Mouse (Mus musculus) stomach, postnatal 0 days (tissue): ENCODE measurements around the gene Orai1. TPM values are rescaled to one million over a fixed set of nuclear protein-coding genes. Genes with fewer than 3 reads are reported as not detected.

Experiments used
- ATAC-seq: fragments of 200-750 bp; cut with Nextera tagmentation; 2 replicates; pipeline ENCODE4 v1.8.0; 2017; ENCODE audit not compliant: low FRiP score, low TSS enrichment
- DNase-seq: peaks from one replicate; pipeline ENCODE4 v3.0.0-alpha.2; 2016; ENCODE audit warnings: low spot score
- H3K27ac ChIP-seq: fragments of 300-500 bp; sonication (generic); replicated peaks from 2 replicates; pipeline ENCODE4 v1.5.1; 2014; ENCODE audit warnings: mild to moderate bottlenecking, control low read depth
- H3K27me3 ChIP-seq: fragments of 300-500 bp; sonication (generic); 2 replicates; pipeline ENCODE4 v1.6.1; 2014; ENCODE audit warnings: low read length; ENCODE audit not compliant: control insufficient read depth, insufficient read depth
- H3K36me3 ChIP-seq: fragments of 300-500 bp; sonication (generic); 2 replicates; pipeline ENCODE4 v1.6.1; 2014; ENCODE audit warnings: low read length, mixed read lengths; ENCODE audit not compliant: control insufficient read depth, insufficient read depth
- H3K4me1 ChIP-seq: fragments of 300-500 bp; sonication (generic); replicated peaks from 2 replicates; pipeline ENCODE4 v1.6.1; 2014; ENCODE audit warnings: antibody characterized with exemption; ENCODE audit not compliant: control insufficient read depth, insufficient read depth
- H3K4me2 ChIP-seq: fragments of 300-500 bp; sonication (generic); replicated peaks from 2 replicates; pipeline ENCODE4 v1.6.1; 2014; ENCODE audit warnings: low read depth, mild to moderate bottlenecking, control low read depth, moderate library complexity
- H3K4me3 ChIP-seq: fragments of 300-500 bp; sonication (generic); 2 replicates; pipeline ENCODE4 v1.5.1; 2014; ENCODE audit warnings: low read depth, low read length, control low read depth
- H3K9ac ChIP-seq: fragments of 300-500 bp; sonication (generic); 2 replicates; pipeline ENCODE4 v1.6.1; 2014; ENCODE audit warnings: mild to moderate bottlenecking, low read length, control low read depth, mixed read lengths
- H3K9me3 ChIP-seq: fragments of 300-500 bp; sonication (generic); 2 replicates; pipeline ENCODE4 v1.6.1; 2016; ENCODE audit warnings: low read length; ENCODE audit not compliant: control insufficient read depth
- CTCF ChIP-seq: IDR thresholded peaks from 2 replicates; pipeline ENCODE4 v1.5.1; 2016; ENCODE audit warnings: antibody characterized with exemption, low read depth, mild to moderate bottlenecking, moderate library complexity
- EP300 ChIP-seq: optimal IDR thresholded peaks from 2 replicates; pipeline ENCODE3; 2016; ENCODE audit warnings: antibody characterized with exemption
- WGBS: fragments of 180-500 bp; shearing (Covaris S2); extraction: QIAGEN DNeasy Blood & Tissue Kit; methylation state at CpG from one replicate; pipeline ENCODE4 v1.1.7; 2014; 5-methylcytosine and 5-hydroxymethylcytosine counted together
- polyA plus RNA-seq: library from polyadenylated mRNA; unstranded; fragments of >200 nt; fragmentation: Nextera tagmentation; extraction: Ambion mirVana; gene quantifications from 2 replicates; pipeline ENCODE4 v1.2.1, GENCODE M21; 2015

Orai1 gene
- polyA plus RNA-seq, 1 experiment from 2014 or later: 29.6 TPM

DNA sequence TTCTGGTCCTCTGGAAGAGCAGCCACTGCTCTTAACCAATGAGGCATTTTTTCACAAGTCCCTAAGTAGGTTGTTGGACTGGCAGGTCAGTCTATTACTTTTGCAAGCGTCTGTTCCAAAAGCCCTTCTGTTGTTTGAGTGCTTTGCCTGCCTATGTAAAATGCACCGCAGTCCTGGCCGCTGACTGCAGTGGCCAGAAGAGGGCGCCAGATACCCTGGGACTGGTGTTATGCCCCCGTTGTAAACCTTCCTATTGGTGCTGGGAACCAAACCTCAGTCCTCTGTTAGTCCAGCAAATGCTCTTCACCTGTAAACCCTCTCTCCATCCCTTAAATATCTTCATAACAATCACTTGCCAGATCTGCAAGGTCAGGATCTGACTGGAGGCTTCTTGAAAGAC is 36.9 kb downstream of the Orai1 start:
- Histone ChIP-seq H3K4me3 (no peak overlapping the region), H3K9ac (no peak overlapping the region), H3K27me3 (no peaks in the 10 kb centered on the region), H3K4me1 (no peaks in the 10 kb centered on the region), H3K9me3 (no peaks in the 10 kb centered on the region), H3K27ac (no peak overlapping the region), H3K36me3 (no peaks in the 10 kb centered on the region), H3K4me2 (no peak overlapping the region)
- peak; percentile 25; the same call in 1 of the 2 replicates for TF ChIP-seq CTCF
- no peak for TF ChIP-seq EP300
- 80% methylated on average over 5 of the region's 5 CpGs for WGBS
- DNase-seq (no peak), ATAC-seq (no peak)

DNA sequence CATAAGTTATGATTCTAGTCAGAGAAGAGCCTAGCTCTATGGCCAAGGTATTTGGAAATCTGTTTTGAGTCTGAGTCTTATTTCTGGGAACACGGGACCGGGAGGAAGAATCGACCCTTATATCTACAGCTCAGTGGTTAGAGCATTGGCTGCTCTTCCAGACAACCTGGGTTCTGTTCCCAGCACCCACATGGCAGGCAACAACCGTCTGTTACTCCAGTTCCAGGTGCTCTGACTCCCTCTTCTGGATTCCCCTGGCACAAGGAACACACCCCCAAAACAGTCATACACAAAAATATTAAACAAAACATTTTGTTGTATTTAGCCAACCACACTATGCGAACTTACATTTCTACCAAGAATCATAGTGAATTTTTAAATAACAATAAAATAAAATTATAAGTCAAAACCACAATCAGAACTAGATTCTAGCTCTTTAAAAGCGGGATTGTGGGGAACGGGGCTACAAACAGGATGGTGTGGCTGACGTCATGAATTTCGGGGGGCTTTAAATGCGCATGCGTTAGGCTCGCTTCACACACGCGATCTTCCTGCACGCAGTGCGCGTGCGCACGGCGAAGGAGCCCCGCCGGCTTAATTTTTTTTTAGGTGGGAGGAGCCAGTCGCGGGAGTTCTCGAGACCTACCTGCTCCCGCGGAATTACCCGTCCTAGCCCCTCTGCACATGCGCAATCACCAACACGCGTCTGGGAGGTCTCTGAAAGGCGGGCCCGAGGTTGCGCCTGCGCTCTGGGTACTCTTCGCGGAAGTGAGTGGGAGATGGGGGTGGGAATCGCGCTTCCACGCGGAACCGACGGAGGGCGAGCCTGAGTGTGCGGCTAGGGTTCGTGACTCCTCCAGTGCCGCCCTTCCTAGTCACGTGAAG is 42.7 kb downstream of the Orai1 start:
- WGBS: 8% methylated on average over 48 of the region's 48 CpGs
- H3K4me1 ChIP-seq: no peaks in the 10 kb centered on the region; the same call in 1 of the 2 replicates
- peak; percentile 67 for TF ChIP-seq CTCF
- TF ChIP-seq EP300: no peak
- H3K36me3 ChIP-seq: no peaks in the 10 kb centered on the region
- peak overlapping the region; percentile 48 for H3K9ac ChIP-seq
- H3K4me3 ChIP-seq: peak overlapping the region; percentile 35
- ATAC-seq (peak; percentile 97), DNase-seq (peak; percentile 100)
- no peaks in the 10 kb centered on the region for H3K9me3 ChIP-seq
- no peaks in the 10 kb centered on the region for H3K27me3 ChIP-seq
- H3K4me2 ChIP-seq: peak overlapping the region; percentile 50
- H3K27ac ChIP-seq: peak overlapping the region; percentile 30

DNA sequence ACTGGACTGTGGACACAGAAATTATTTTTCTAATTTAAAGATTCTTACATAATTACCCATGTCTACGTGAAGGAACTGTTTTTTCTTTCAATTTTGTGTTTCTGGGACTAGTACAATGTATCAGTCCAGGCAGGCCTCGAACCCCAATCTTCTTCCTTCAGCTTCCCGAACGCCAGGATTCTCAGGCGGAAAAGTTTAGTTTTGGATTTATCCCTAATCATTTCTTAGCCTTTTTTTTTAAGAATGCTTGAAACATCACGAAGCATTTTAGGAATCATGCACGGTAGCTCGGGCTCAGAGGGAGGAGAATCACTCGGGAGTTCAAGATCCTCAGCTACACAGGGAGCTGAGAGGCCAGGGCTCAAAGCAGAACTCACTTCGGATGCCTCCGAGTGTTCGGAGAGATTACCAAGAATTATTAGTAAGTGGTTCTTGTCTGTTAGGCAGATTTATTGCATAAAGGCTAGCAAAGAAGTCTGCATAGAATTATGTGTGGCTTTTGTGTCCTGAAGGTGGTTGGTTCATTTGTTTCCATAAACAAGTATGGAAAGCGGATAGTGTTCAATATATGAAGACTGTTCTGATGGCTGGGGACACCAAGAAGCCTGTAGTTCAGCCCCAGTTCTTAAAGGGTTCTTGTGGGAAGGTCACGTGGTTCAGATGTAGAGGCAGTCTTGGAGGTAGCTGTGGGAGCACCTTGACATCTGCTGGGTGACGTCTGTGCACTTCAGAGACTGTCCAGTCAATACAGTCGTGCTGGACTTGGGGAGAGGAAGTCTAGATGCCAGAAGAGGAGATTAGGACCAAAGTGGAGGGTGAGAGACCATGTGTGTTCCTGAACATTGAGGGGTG is 43.6 kb downstream of the Orai1 start:
- peak overlapping the region; percentile 35 for H3K4me3 ChIP-seq
- DNase-seq: no peak
- no peaks in the 10 kb centered on the region for H3K36me3 ChIP-seq
- H3K27me3 ChIP-seq: no peaks in the 10 kb centered on the region
- H3K9ac ChIP-seq: peak overlapping the region; percentile 48
- H3K27ac ChIP-seq: peak overlapping the region; percentile 49
- no peaks in the 10 kb centered on the region for H3K9me3 ChIP-seq
- no peaks in the 10 kb centered on the region; the same call in 1 of the 2 replicates for H3K4me1 ChIP-seq
- H3K4me2 ChIP-seq: peak overlapping the region; percentile 50
- ATAC-seq: no peak
- WGBS: 37% methylated on average over 16 of the region's 16 CpGs
- TF ChIP-seq CTCF (no peak), EP300 (no peak)

DNA sequence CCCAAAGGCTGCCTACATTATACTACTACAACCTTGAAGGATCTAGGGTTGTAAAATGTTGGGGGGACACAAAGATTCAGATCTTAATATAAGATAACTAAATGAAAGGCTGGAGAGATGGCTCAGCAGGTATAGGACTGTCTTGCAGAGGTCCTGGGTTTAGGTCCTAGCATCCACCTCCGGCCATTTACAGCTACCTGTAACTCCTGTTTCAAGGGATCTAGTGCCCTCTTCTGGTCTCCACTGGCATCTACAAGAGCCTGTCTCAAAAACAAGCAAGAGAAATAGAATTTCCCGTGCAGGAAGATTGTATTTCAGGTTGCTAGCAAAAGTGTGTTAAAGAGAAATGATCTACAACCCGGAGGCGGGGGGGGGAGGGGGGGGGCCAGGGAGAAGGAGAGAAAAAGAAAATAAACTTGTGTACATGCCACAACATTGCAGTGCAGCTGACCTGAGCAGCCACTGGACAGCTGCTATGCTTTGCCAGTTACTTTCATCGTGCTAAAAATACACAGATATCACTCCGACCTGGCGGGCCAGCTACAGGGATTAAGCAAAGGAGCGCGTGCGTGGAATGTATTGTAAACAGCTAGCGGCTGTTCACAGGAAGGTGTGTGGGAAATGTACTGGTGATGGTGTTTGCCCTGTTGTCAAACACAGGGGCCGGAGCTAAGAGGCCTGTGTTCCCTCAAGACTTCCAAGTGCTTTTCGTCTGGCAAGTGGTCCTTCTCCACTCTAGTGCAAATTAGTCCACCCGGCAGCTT is 45.1 kb downstream of the Orai1 start:
- no peak; the same call in 1 of the 2 replicates for ATAC-seq

DNA sequence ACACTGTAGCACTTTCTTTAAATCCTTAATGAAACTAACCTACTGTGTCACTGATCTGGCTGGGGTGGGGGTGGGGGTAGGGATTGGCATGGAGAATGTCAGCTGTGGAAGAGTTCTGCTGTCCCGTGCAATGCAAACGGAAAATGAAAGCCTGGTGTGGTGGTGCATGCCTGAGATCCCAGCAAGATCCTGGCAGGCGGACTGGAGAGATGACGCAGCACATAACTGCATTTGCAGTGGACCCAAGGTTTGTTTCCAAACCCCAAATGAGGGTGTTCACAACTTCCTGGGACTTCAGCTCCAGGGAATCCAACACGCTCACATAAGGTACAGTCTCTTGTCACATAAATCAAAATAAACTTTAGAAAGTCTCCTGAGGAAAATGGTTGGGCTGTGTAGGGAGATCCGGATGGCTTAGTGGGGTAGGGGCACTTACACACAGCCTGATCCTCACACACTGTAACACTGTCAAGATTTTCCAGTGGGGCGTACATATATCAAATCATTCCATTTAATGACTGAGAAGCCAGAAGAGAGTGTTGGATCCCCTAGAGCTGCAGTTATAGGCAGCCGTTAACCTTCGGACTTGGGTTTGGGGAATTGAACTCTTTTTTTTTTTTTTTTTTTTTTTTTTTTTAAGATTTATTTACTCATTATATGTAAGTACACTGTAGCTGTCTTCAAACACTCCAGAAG is 46.0 kb downstream of the Orai1 start:
- no peak overlapping the region for H3K9ac ChIP-seq
- no peaks in the 10 kb centered on the region; the same call in 1 of the 2 replicates for H3K4me1 ChIP-seq
- H3K36me3 ChIP-seq: no peaks in the 10 kb centered on the region
- no peaks in the 10 kb centered on the region for H3K27me3 ChIP-seq
- no peak for DNase-seq
- TF ChIP-seq CTCF: no peak
- TF ChIP-seq EP300: no peak
- H3K4me3 ChIP-seq: no peak overlapping the region
- H3K9me3 ChIP-seq: no peaks in the 10 kb centered on the region
- peak overlapping the region; percentile 65 for H3K27ac ChIP-seq
- ATAC-seq: no peak
- WGBS: 52% methylated on average over 9 of the region's 9 CpGs
- H3K4me2 ChIP-seq: peak overlapping the region; percentile 27

More for the DNA sequence above, 45.1 kb downstream of the Orai1 start:
- no peaks in the 10 kb centered on the region for H3K27me3 ChIP-seq
- no peaks in the 10 kb centered on the region for H3K36me3 ChIP-seq
- 12% methylated on average over 14 of the region's 14 CpGs for WGBS
- peak overlapping the region; percentile 27; the same call in 1 of the 2 replicates for H3K4me2 ChIP-seq
- no peaks in the 10 kb centered on the region; the same call in 1 of the 2 replicates for H3K4me1 ChIP-seq
- H3K9me3 ChIP-seq: no peaks in the 10 kb centered on the region
- no peak overlapping the region for H3K4me3 ChIP-seq
- TF ChIP-seq CTCF (peak; percentile 79), EP300 (no peak)
- no peak overlapping the region; the same call in 1 of the 2 replicates for H3K9ac ChIP-seq
- peak; percentile 55 for DNase-seq
- H3K27ac ChIP-seq: peak overlapping the region; percentile 65
